Mouse (Mus musculus) C2C12 (cell line): Measurements from ENCODE around the gene Olfr665. TPM values are rescaled to one million over a fixed set of nuclear protein-coding genes. Genes with fewer than 3 reads are reported as not detected.
A peak's percentile ranks its signal among the peaks of the same experiment; 100 is the strongest.
"Not testable (repeated sequence)": the region's sequence is repeated elsewhere in the genome, so short reads cannot be mapped to it uniquely, and the experiment has no call there.

Experiments used
- H3K27me3 ChIP-seq: one replicate; pipeline ENCODE4 v1.6.1; 2011; ENCODE audit not compliant: control insufficient read depth, insufficient read depth, insufficient read length
- H3K36me3 ChIP-seq: one replicate; pipeline ENCODE4 v1.6.1; 2011; ENCODE audit not compliant: control insufficient read depth, insufficient read depth
- H3K4me3 ChIP-seq: one replicate; pipeline ENCODE4 v1.5.1; 2011; ENCODE audit warnings: mild to moderate bottlenecking, control low read depth; ENCODE audit not compliant: poor library complexity, insufficient read depth, severe bottlenecking
- H3K79me2 ChIP-seq: one replicate; pipeline ENCODE4 v1.6.1; 2011; ENCODE audit not compliant: control insufficient read depth, insufficient read depth
- H3K79me3 ChIP-seq: one replicate; pipeline ENCODE4 v1.6.1; 2011; ENCODE audit warnings: low read depth, control low read depth
- H3ac ChIP-seq: one replicate; pipeline ENCODE3; 2011; ENCODE audit warnings: low read depth; ENCODE audit not compliant: control insufficient read depth, insufficient read length
- CEBPB ChIP-seq: IDR thresholded peaks from one replicate; pipeline ENCODE4 v1.6.1; 2011; ENCODE audit warnings: low read depth, mild to moderate bottlenecking, control low read depth, moderate library complexity
- CTCF ChIP-seq: IDR thresholded peaks from one replicate; pipeline ENCODE4 v1.5.1; 2011; ENCODE audit not compliant: control insufficient read depth, insufficient read depth, insufficient read length
- FOSL1 ChIP-seq: IDR thresholded peaks from one replicate; pipeline ENCODE4 v1.8.0; 2011; ENCODE audit warnings: mild to moderate bottlenecking, low read length; ENCODE audit not compliant: poor library complexity, insufficient read depth, severe bottlenecking
- MAX ChIP-seq: IDR thresholded peaks from one replicate; pipeline ENCODE4 v1.6.1; 2011; ENCODE audit warnings: mild to moderate bottlenecking, control low read depth
- MYOD1 ChIP-seq: IDR thresholded peaks from one replicate; pipeline ENCODE4 v1.6.1; 2011; ENCODE audit warnings: low read depth; ENCODE audit not compliant: control insufficient read depth, insufficient read length
- MYOG ChIP-seq: IDR thresholded peaks from one replicate; pipeline ENCODE4 v1.6.1; 2011; ENCODE audit not compliant: control insufficient read depth, insufficient read length; ENCODE audit errors: extremely low read depth
- USF1 ChIP-seq: IDR thresholded peaks from one replicate; pipeline ENCODE4 v1.6.1; 2011; ENCODE audit warnings: low read depth, mild to moderate bottlenecking, control low read depth, moderate library complexity
- long read RNA-seq, 2 experiments: library from polyadenylated mRNA; unstranded; transcript quantifications; one replicate each; pipeline ENCODE4 v2.0.0; 2019 to 2020
- polyA plus RNA-seq: library from polyadenylated mRNA; unstranded; fragments of >200 nt; fragmentation: generic; extraction: Trizol; gene quantifications from one replicate; pipeline ENCODE4 v1.2.1, GENCODE M21; 2012; ENCODE audit warnings: missing spikeins

Olfr665 gene
- not detected for polyA plus RNA-seq
- long read RNA-seq, experiment 1 = 0 reads
- long read RNA-seq, experiment 2 = 0 reads

DNA sequence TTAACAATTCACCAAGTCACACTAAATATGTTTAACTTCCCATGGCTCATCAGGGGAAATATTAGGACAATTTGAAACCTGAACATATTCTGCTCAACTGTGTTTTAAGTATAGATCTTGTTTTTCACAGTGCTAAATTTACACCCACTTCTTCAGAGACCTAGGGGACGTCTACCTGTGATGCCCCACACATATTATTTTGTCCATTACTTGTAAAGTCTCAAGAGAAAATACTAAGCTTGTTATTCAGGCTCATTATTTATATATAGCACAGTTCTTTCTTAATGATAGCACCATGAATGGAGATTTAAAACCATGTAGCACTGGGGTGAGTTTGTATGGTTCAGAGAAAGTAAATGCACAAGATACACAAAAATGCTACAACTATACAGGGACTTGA lies at the start of gene Olfr665:
Gene Olfr665, plus strand, starts transcription at position 301 of the 400 bp plus-strand sequence.
- TF ChIP-seq FOSL1 (no peak), MAX (no peak), USF1 (no peak), MYOD1 (no peak), CEBPB (no peak), MYOG (no peak), CTCF (no peak)
- no peaks in the 10 kb centered on the region for H3K36me3 ChIP-seq
- H3K79me3 ChIP-seq = no peaks in the 10 kb centered on the region
- H3K4me3 ChIP-seq = no peak within 1 kb of the TSS
- H3K79me2 ChIP-seq = no peaks in the 10 kb centered on the region
- H3K27me3 ChIP-seq = no peaks in the 10 kb centered on the region
- H3ac ChIP-seq = no peak within 1 kb of the TSS

- no peak within 1 kb of the TSS for H3K4me3 ChIP-seq
- TF ChIP-seq MYOG = no peak
- no peak for TF ChIP-seq USF1
- TF ChIP-seq MYOD1 = no peak
- H3ac ChIP-seq = no peak within 1 kb of the TSS
- no peaks in the 10 kb centered on the region for H3K36me3 ChIP-seq
- H3K79me2 ChIP-seq = no peaks in the 10 kb centered on the region
- no peaks in the 10 kb centered on the region for H3K27me3 ChIP-seq
- no peaks in the 10 kb centered on the region for H3K79me3 ChIP-seq
These were observed 35.3 kb upstream of the Olfr665 start, which contains the start of gene Usp17lb for GRCm38 (mm10) chr7:104842503-104842902. Gene Usp17lb (minus strand): TSS chr7:104842603.

GRCm38 (mm10) chr7:104843731-104844287 lies 34.0 kb upstream of the Olfr665 start:
- Histone ChIP-seq H3K36me3 (no peaks in the 10 kb centered on the region), H3ac (no peak overlapping the region), H3K79me3 (no peaks in the 10 kb centered on the region), H3K79me2 (no peaks in the 10 kb centered on the region), H3K27me3 (no peaks in the 10 kb centered on the region), H3K4me3 (no peak overlapping the region)
- TF ChIP-seq MYOG = no peak
- TF ChIP-seq CEBPB = peak; percentile 70

DNA sequence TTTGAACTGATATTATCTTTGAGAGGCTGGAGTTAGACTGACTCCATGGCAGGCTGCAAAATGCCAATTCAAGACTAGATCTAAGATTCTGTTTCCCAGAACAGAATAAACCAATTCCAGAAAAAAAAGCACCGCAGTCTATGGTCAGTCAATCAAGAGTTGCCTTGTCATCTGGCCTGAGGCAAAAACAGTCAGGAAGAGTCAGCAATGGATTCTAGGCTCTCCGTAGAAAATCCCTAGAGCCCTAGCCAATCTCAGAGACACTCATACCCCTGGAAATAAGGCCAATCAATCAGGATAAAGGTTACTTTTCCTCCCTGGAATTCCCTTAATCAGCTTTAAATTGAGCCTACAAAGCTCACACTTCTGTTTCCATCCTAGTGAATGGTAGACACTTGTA lies 26.3 kb upstream of the Olfr665 start:
- not testable (repeated sequence) for H3K4me3 ChIP-seq, H3ac ChIP-seq, H3K79me2 ChIP-seq, H3K27me3 ChIP-seq, H3K36me3 ChIP-seq, H3K79me3 ChIP-seq

DNA sequence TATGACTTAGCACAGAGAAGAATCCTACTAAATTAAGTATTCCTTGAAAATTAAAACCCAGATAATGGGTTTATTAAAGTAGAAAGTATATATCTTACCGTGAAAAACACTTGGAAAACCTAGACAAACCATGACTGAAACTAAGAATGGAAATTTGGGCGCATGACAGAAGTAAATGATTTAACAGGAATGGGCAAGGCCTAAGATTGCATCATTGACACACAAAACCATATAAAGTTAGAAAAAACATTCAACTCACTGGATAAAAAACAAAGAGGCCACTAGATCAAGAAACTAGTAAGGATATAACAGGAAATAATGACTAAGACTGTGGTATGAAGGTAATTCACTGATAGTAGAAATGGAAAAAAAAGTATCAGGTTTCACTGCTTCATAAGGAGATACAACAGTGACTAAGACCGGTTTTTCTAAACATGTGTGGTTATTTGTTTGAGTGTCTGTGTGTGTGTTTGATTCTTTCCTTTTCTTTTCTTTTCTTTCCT lies 22.5 kb upstream of the Olfr665 start:
- no peaks in the 10 kb centered on the region for H3K27me3 ChIP-seq
- no peak overlapping the region for H3K4me3 ChIP-seq
- H3K36me3 ChIP-seq = no peaks in the 10 kb centered on the region
- H3K79me2 ChIP-seq = no peaks in the 10 kb centered on the region
- H3ac ChIP-seq = no peak overlapping the region
- no peaks in the 10 kb centered on the region for H3K79me3 ChIP-seq
- TF ChIP-seq CEBPB (peak; percentile 88), MYOG (no peak), FOSL1 (no peak), MYOD1 (no peak), CTCF (no peak), USF1 (no peak), MAX (no peak)

GRCm38 (mm10) chr7:104856709-104857108 lies 21.1 kb upstream of the Olfr665 start, which contains the start of gene Usp17la:
Gene Usp17la (plus strand): TSS chr7:104857009.
- not testable (repeated sequence) for H3K4me3 ChIP-seq, H3K79me2 ChIP-seq, H3K27me3 ChIP-seq, H3ac ChIP-seq, H3K36me3 ChIP-seq, H3K79me3 ChIP-seq
